Mouse (Mus musculus): ENCODE data around the gene Rabgap1l.
A peak's percentile ranks its signal among the peaks of the same experiment; 100 is the strongest.

The Rabgap1l gene

DNA sequence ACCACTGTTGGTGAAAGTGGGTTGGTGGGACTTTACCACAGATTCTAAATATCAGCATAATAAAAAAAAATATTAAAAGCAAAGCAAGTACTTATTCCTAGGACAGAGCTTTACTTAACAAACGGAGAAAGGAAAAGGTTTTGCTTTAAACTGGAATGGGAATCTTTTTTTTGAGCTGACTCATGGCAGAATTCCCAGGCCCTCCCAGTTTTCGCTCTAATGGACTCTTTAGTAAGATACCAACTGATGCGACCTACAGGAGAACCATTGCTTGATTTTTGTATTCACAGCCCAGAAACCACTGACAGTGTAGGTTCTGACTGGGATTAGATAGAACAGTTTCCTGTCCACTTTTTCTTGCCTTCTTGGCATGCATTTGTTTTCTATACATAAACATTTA, 582.4 kb downstream of the Rabgap1l start:
- DNase-seq (ENCODE audit: extremely low spot score, low read depth, low spot score), result no peak

DNA sequence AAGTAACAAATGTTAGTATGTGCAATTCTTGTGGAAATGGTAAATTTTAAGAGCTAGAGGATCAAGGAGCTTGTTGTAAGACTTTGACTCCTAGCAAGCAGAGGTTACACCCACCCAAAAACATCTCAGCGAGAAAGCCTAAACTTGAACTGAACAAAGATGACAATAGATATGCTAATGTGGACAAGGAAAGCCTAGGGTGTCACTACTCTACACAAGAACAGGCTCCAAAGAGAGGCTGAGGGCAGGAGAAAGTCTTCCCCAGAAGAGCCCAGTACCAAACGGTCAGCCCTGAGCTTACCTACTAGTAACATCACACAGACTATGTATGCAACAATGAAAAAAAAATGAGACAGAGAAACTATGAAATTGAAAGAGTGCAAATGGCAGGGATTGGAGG, 583.2 kb downstream of the Rabgap1l start:
- no peak for DNase-seq (ENCODE audit: extremely low spot score, low read depth, low spot score)

DNA sequence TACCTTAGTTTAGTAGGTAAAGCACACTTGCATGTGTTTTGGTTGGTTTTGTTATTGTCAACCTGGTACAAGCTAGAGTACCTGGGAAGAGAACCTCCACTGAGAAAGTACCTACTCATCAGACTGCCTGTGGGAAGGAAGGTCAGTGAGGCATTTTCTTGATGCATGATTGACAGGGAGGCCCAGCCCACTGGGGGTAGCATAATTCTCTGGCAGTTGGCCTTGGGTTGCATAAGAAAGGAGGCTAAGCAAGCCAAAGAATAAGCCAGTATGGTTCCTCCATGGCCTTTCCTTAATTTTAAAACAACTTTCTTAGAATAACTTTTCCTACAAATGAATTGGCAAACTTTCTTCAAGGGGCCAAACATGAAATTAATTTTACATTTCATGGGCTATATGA, 587.5 kb downstream of the Rabgap1l start:
- no peak for DNase-seq (ENCODE audit: extremely low spot score, low read depth, low spot score)

DNA sequence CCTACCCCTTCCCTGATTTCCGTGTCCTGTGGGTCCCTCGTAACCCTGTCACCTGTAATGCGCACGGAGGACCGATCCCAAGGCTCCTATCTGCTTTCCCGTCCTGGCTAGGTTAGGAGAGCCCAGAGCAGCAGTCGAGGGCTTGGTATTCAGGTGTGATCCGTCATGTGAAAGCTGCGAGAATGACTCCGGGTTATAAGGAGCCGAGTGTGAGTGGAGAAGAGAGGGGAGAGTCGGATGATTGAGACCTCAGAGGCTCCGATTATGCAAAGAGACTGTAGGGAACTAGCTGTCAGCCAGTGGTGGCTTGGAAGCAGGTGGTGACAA, 597.7 kb downstream of the Rabgap1l start:
- no peak for DNase-seq (ENCODE audit: extremely low spot score, low read depth, low spot score)

DNA sequence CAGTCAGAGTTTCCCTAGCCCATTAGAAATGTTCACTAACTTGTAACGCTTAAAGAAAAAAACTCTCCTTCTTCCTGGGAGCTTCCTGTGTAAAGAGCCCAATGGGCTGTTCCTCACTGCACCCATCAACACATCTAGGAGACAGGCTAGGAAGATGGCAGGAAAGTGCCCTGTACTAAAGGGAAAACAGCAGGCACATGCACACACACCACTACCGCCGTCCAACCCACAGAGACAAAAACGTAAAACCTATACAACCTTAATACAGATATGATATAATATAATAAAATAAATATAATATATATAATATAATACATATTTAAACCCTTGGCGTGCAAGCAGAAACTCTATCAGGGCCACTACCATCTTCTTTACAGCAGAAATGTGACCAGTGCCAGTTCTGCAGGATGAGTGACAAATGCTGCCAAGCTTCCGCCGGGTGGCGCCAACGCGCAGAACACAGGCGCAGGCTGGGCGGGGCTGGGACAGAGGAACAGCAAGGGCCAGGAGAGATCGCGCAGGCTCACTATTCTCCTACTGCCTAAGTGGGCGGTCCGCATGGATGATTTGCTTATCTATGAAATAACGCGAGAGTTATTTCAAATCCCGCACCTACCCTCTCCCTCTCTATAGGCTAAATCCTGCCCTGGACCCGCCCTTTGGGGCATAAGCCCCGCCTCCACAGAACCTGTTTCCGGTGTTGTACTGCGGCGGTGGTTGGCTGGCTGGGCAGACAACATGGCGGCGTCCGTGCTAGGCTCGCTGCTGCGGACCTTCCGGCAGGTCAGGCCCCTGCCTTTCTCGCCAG, 598.3 kb downstream of the Rabgap1l start, which contains the start of gene Mrps14:
TSS of gene Mrps14 (plus strand) at position 687 of the 808 bp plus-strand sequence.
- peak; percentile 99 for DNase-seq (ENCODE audit: extremely low spot score, low read depth, low spot score)

DNA sequence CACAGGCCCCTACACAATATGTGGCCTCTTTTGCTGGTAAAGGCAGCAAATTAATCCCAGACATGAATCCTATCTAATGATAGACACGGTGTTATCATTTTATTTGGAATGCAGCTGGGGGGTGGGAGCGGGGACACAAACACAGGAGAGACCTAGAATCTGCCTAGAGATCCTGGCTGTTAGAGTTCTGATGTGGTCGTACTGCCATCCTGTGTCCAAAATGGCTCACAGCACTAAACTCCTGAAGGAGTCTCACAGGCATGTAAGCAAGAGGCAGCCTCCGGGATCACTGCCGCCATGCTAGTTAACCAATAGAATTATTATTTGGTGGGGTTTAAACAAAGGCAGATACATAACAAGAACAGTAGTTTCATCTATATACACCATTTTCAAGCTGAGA, 608.5 kb downstream of the Rabgap1l start:
- peak; percentile 18 for DNase-seq (ENCODE audit: extremely low spot score, low read depth, low spot score)

DNA sequence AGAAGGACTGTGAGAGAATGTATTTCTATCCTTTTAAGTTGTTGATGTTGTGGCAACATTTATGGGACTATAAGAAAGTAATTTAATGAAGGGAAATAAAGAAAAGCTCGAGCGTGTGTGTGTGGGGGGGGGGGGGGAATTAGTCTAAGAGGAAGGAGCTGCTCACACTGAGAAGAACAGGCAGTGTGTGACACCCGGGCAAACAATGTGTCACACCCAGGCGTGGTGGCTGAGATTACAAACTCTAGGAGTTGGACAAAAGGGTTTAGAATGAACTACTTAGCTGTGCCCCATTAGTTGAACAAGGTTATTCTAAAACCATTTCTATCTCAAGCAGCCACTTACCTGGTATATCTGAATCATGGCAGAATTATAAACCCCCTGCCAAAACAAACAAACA, 611.8 kb downstream of the Rabgap1l start:
- DNase-seq (ENCODE audit: extremely low spot score, low read depth, low spot score), result no peak

DNA sequence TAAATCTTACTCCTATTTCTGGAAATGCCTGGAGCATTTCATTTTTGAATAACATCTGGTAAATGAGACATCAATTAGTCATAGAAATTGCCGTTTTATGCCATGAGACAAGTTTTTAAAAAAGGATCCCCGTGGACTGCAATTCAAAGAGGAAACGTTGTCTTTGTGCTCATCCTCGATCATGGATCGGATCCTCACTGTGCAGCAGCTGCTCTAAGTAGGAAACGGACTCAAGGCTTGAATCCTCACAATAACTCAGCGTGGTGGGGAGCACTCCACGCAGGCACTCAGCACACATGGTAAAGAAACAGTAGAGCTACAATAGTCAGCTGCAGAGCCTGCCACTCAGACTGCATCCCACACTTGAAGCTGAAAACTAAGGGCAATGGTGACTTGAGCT, 616.1 kb downstream of the Rabgap1l start:
- DNase-seq (ENCODE audit: extremely low spot score, low read depth, low spot score), result no peak

All from hindlimb bud, embryonic 11.5 days (tissue).